Mouse (Mus musculus): ENCODE measurements at regions not wholly inside any gene's neighbourhood (a gene's known extent, or its start where the extent isn't known, plus 50 kb on each side); places are given as distances from the start of the nearest gene placed in this dataset.

DNA sequence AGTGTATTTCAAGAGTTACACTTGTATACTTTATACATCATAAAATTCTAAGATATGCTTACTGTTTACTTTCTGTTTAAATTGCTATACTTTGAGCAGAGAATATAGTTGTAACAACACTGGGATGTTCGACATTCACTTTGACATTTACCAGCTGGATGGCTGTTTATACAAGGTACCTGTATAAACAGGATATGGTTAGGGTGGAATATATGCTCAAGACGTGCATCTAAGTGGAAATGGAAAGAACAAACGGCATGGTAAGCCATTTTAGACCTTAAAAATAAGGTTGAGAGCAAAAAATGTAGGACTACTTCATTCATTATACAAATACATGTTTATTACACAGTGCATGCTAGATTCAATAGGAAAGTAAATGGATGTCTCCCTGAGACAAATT lies 195.9 kb upstream of the Rasa1 start:
- TF ChIP-seq CTCF (IDR thresholded peaks at IDR 0.05; ENCODE audit: low read depth) (no peak), EP300 (IDR thresholded peaks at IDR 0.05; ENCODE audit: low read depth) (no peak)

Data from heart, postnatal 0 days (tissue).